Mouse (Mus musculus) neural tube, embryonic 12.5 days (tissue): ENCODE results near the gene Gm5934. TPM values are rescaled to one million over a fixed set of nuclear protein-coding genes. Genes with fewer than 3 reads are reported as not detected.
"Not testable (repeated sequence)": the region's sequence is repeated elsewhere in the genome, so short reads cannot be mapped to it uniquely, and the experiment has no call there.

Experiments
- ATAC-seq: fragments of 200-750 bp; cut with Nextera tagmentation; 2 replicates; pipeline ENCODE4 v1.8.0; 2017; ENCODE audit warnings: low read depth, mild to moderate bottlenecking, moderate TSS enrichment, moderate library complexity; ENCODE audit not compliant: low FRiP score
- H3K27ac ChIP-seq: fragments of 300-500 bp; sonication (generic); 2 replicates; pipeline ENCODE4 v1.5.1; 2016
- H3K27me3 ChIP-seq: fragments of 300-500 bp; sonication (generic); replicated peaks from 2 replicates; pipeline ENCODE4 v1.6.1; 2016; ENCODE audit warnings: mild to moderate bottlenecking
- H3K36me3 ChIP-seq: fragments of 300-500 bp; sonication (generic); 2 replicates; pipeline ENCODE4 v1.6.1; 2016; ENCODE audit warnings: mild to moderate bottlenecking
- H3K4me1 ChIP-seq: fragments of 300-500 bp; sonication (generic); 2 replicates; pipeline ENCODE4 v1.6.1; 2016
- H3K4me2 ChIP-seq: fragments of 300-500 bp; sonication (generic); replicated peaks from 2 replicates; pipeline ENCODE4 v1.6.1; 2016; ENCODE audit warnings: mild to moderate bottlenecking
- H3K4me3 ChIP-seq: fragments of 300-500 bp; sonication (generic); 2 replicates; pipeline ENCODE4 v1.5.1; 2016
- H3K9ac ChIP-seq: fragments of 300-500 bp; sonication (generic); 2 replicates; pipeline ENCODE4 v1.6.1; 2016; ENCODE audit warnings: mild to moderate bottlenecking
- H3K9me3 ChIP-seq: fragments of 300-500 bp; sonication (generic); 2 replicates; pipeline ENCODE4 v1.6.1; 2016; ENCODE audit warnings: mild to moderate bottlenecking
- WGBS: fragments of 180-500 bp; shearing (Covaris S2); methylation state at CpG from one replicate; pipeline ENCODE4 v1.1.7; 2016; 5-methylcytosine and 5-hydroxymethylcytosine counted together
- polyA plus RNA-seq: library from polyadenylated mRNA; unstranded; fragments of >200 nt; fragmentation: Nextera tagmentation; extraction: Ambion mirVana; gene quantifications from 2 replicates; pipeline ENCODE4 v1.2.1, GENCODE M21; 2016

Gene Gm5934
- not detected in 2 replicates for polyA plus RNA-seq

- 84% methylated on average over 5 of the region's 5 CpGs for WGBS
Measured at GRCm38 (mm10) chrX:24500660-24501059, at the start of gene Gm5934. Gm5934 (minus strand) TSS chrX:24500760.

More at GRCm38 (mm10) chrX:24500660-24501059, at the start of gene Gm5934:
- ATAC-seq, H3K27me3 ChIP-seq, H3K4me1 ChIP-seq, H3K4me3 ChIP-seq, H3K4me2 ChIP-seq, H3K36me3 ChIP-seq, H3K9me3 ChIP-seq, H3K27ac ChIP-seq, H3K9ac ChIP-seq: not testable (repeated sequence)

Other genes starting within 250 kb of the Gm5934 start
- not detected in 2 replicates for gene Gm4297, start 74.1 kb upstream of the Gm5934 start, polyA plus RNA-seq